Mouse (Mus musculus) stomach, postnatal 0 days (tissue): ENCODE results near the gene Tnnc2.

Experiments used
- CTCF ChIP-seq: IDR thresholded peaks from 2 replicates; pipeline ENCODE4 v1.5.1; 2016; ENCODE audit warnings: antibody characterized with exemption, low read depth, mild to moderate bottlenecking, moderate library complexity
- EP300 ChIP-seq: optimal IDR thresholded peaks from 2 replicates; pipeline ENCODE3; 2016; ENCODE audit warnings: antibody characterized with exemption

GRCm38 (mm10) chr2:164776801-164777200 lies 3.0 kb downstream of the Tnnc2 start:
- TF ChIP-seq CTCF, result no peak
- TF ChIP-seq EP300, result no peak
